Mouse (Mus musculus) right cerebral cortex, adult 2 months (tissue): ENCODE results near the gene Rgs9bp.
"Not testable (repeated sequence)": the region's sequence is repeated elsewhere in the genome, so short reads cannot be mapped to it uniquely, and the experiment has no call there.

Experiments used
- DNase-seq, 2 experiments: peaks; one replicate each; pipeline ENCODE4 v3.0.0; 2021 to 2022; ENCODE audit warnings: low spot score in 2 of 2

Gene Rgs9bp

DNA sequence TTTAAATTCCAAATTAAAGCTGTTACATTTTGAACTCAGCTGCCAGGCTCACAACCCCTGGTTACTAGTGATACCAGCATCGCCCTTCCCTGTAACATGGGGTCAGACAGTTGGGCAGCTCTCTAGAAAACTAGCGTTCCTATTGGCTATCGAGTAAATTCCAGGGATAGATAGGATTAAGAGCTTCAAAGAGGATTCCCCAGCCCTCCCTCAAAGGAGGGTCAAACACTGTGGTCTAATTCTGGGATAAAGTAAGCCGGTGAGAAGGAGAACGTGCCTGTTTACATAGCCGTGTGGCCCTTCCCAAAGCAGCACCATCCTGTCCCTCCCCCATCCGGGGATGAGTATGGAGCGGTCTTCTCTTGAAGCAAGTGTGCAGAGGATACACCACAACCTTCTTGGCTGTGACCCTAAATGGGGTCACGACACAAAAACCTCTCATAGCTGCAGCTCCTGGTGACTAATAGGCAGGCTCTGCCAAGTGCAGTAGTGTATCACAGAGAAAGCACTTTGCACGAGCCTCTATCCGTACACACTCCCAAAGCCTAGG lies 1.8 kb downstream of the Rgs9bp start:
- DNase-seq, result no peak

DNA sequence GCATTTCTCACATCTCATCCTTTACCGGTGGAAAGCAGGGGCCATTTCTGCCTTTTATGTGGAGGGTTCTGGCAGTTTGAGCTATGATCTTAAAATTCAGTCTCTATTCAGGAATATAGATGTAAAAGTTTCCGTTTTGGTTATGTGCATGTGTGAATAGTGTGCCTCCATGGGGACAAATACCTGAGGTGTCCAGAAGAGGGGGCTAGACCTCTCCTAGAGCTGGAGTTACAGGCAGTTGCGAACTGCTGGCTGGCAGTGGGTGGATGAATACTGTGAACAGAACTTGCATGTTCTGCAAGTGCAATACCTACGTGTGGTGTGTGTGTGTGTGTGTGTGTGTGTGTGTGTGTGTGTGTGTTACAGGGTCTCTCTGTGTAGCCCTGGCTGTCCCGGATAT lies 2.7 kb downstream of the Rgs9bp start:
- DNase-seq, result no peak

DNA sequence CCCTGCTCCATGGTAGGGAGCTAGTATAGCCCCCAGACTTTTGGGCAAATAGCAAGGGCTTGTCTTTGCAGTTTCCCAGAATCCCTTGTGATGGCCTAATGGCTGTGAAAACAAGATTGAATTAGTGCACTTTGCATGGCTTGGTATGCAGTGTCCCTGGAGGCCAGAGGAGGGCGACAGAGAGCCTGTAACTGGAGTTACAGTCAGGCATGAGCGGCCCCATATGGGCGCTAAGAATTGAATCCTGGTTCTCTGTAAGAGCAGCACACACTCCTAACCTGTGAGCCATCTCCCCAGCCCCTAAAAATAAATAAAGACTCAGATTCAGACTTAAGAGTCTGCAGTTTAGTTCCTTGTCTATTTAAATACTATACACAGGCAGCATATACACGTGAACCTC lies 5.5 kb downstream of the Rgs9bp start:
- DNase-seq, result no peak

DNA sequence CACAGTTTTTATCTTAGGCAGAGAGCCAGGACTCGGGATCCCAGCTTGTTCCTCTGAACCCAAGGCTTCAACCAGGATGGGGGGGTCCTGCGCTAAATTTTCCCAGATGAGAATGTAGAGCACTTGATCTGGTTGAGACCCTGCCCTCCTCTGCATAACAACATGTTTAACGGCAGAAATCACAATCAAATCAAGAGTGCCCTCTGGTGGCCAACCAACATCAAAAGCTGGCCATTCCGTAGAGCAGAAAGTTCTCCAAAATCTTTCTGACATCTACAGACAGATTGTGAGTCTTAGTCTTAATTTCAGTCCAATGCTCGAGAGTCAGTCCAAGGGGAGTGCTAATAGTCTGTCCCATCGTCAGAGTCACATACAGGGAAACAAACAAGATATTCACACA lies 14.5 kb downstream of the Rgs9bp start:
- not testable (repeated sequence) for DNase-seq

DNA sequence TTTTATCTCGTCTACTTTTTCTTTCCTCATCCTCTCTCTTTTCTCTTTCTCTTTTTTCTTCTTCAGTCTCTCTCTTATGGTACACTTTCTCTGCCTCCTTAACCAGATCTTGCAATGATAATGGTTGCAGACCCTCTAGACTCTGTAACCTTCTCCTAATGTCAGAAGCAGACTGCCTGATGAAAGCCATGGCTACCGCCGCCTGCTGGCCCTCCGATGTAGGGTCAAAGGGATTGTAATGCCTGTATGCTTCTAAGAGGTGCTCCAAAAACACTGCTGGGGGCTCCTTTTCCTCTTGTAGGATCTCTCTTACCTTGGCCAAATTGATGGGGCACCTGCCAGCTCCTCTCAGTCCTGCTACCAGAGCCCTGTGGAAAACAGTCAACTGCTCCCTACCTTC lies 15.7 kb downstream of the Rgs9bp start:
- not testable (repeated sequence) for DNase-seq

DNA sequence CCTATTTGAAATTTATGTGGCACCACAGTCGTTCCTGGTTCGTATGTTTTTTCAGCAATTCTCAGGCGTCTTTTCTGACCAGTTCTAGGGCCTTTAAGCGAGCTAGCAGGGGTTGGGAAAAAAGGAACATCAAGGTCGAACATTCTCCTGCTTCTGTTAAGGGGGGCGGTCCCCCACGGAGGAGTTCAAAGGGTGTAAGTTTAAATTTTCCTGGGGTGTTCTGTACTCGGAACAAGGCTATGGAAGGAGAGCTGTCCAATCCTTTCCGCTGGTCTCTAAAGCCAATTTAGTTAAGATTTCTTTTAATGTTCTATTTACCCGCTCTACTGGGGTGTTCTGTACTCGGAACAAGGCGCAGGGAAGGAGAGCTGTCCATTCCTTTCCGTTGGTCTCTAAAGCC lies 19.4 kb downstream of the Rgs9bp start:
- DNase-seq, result not testable (repeated sequence)

DNA sequence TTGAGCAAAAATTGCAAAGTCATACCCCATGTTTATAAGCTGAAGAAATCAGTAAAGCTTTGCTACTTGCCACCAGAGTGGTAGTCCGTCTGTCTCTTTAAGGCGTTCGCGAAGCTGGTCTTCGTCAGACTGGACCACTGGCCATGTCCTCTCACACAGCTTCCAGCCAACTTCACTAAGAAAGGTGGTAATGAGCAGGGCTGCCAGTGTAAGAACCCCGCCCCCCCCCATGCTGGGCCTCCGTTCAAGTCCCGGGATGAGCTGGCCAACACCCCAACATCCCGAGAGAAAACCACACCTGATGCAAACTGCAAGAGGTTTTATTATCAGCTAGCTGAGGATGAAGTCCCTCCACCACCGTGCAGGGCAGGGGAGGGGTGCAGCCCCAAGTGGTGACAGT lies 20.5 kb downstream of the Rgs9bp start:
- DNase-seq, result not testable (repeated sequence)

DNA sequence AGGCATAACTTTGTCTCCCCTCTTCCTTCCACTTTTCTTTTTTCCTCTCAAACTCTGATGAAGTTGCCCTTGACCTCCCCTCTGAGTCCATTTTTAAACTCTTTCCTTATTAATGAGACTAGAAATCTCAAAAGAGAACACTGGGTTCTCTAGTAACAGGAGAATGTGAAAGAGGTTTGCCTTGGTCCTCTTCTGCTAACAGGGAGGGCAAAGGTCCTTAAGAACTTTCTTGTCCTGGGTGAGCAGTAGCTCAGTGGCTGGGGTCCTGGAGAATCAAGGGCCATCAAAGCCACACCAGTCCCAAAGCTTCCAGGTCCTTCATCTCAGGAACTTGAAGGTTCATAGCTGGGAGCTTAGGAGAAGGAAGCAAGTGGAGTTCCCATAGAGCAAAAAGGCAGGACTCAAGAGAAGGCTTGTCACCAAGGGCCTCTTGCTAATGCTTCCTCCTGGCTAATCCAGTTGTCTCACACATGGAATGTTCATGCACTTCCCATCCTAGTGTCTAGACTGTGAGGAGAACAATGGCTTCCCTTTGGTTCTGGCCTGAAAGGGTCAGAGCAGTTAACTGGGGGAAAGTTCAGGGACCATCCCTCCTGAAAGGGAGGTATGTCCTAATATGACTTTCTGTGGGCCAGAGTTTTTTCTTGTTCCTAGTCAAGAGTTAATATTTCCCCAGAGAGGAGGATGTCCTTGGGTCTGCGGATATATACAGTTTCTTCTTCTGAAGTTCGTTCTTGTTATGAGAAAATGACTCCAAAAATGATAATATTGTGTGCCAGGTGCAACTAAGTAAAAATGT lies 21.1 kb downstream of the Rgs9bp start:
- DNase-seq, result no peak

DNA sequence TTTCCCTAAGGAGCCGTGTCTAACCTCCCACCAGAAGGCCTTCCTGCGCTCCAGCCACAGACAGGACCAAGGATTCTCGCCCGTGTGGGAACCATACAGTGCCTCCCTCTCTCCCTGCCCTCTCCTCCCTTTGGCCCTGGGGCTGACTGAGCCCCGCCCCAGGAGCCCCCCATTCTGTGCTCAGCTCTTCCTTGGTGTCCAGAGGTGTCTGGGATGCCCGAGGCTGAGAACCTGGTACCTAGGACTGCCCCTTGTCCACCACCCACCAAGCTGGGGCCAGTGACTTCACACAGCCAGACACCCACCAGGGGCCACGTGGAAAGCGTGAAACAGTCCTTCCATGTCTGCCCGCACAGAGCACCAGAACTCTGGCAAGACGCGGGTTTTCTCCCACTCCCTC lies 22.3 kb downstream of the Rgs9bp start:
- no peak for DNase-seq

DNA sequence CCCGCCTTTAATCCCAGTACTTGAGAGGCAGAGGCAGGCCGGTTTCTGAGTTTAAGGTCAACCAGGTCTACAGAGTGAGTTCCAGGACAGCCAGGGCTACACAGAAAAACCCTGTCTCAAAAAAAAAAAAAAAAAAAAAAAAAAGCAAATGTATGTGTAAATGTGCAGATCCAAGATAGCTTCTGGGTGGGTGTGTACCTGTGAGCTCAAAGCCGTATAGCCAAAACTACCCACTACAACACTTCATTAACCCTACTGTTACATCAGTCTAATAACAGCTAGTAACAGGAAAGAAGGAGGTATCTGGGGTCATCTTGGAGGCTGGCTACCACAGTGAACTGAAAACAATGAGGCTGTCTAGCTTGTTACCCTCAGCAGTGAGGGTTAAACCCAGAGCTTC lies 25.5 kb downstream of the Rgs9bp start:
- no peak for DNase-seq

DNA sequence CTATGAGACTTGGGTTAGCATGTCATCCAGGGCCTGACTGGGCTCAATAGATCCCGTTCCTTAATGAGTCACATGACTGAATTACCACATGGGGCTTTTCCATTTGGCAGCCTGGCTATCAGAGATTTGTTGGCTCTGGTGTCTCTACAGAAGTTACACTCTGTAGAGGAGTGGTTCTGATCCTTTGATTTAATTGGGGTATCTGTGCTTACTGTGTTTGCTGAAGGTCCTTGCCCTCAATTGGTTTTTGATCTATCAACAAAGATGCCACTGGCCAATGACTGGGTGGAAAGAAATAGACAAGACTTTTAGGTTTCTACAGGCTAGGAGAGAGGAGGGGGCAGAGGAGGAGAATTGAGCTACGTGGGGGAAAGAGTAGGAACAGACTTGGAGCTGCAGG lies 26.7 kb downstream of the Rgs9bp start:
- DNase-seq, result no peak

DNA sequence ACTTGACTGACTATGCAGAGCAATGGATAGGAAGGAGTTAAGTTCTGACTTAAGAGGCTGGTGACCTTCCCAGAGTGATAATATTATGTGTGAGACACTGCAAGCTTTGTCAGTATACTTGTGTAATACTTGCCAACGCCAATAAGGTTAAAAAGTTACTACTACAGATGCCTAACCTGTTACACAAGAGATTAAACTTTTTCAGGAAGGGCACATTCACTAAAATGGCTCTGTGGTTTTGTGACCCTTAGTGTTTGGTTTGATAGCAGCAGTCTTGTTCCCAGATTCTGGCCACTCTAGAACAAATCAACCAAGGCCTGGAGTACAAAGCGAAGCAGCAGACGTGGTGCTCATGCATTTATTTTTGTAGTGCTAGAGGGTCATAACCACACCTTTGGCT lies 27.8 kb downstream of the Rgs9bp start:
- DNase-seq, result no peak

DNA sequence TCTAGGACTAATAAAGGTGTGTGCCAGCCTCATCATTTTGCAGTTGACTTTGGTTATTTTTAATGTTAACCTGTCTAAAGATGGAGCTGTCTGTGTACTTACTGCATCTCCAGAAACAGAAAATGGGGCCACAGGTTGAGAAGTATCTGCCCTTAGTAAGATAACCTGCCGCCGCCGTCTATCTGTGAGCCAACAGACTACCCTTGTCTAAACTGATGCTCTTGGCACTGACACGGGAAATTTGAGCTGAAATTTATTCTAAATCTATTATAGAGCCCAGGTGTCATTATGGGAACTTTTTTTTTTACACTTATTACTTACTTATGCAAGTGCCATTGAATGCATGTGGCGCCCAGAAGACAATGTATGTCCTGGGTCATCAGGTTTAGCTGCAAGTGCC lies 28.5 kb downstream of the Rgs9bp start:
- DNase-seq, result no peak

DNA sequence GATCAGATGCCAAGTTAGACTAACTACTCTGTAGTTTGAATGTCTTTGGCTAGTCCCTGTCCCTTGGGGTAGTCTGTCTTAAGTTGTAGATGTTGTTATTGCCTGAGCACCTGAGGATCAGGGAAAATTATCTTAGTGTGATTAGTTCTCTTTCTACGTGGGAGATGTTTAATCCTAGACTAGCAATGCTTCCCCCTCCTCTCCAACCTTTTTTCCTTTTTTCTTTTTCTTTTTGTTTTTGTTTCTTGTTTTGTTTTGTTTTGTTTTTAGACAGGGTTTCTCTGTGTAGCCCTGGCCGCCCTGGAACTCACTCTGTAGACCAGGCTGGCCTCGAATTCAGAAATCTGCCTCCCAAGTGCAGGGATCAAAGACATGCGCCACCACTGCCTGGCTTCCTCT lies 29.2 kb downstream of the Rgs9bp start, which contains the start of gene Nudt19:
Nudt19 (minus strand) TSS at position 100 of the 399 bp plus-strand sequence.
- DNase-seq, result no peak

DNA sequence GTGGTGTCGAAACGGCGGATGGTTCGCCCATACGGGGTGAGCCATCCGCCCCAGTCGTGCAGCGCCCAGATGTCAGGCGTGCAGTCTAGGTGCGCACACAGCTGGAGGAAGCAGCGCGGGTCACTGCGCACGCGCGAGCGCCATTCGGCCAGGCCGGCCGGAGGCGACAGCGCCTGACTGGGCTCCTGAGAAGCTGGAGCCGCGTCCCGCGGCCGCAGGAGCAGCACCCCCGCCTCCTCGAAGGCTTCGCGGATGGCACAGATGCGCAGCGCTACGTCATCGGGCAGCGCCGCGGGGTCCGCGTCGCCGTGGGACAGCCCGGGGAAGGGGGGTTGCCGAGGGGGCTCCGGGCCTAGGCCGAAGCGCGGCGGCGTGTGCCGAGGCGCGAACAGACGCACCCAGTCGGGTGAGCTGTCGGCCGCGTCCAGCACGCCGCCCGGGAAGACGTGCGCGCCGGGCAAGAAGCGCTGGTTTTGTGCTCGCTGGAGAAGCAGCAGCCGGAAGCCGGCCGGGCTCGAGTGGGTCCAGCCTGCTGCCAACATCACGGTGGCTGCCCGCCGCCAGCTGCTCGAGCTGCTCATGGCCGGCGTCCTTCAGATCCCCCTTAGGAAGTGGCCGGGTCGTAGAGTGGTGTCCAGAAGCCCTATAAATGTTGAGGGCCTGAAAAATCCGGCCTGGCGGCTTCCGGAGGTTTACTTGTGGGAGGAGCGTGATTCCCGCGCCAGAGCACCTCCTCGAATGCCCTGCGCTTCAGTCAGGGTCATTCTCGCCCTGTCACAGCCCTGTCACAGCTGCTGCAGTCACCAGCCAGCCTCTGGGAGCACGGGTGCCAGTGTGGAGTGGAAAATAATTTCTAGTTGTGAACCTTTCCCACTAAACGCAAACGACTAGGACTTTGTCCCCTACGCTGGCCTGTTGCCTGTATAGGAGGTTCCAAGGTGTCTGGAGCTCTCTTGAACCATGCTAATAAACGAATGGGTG lies 29.9 kb downstream of the Rgs9bp start:
- DNase-seq, result peak; percentile 85 to 90

DNA sequence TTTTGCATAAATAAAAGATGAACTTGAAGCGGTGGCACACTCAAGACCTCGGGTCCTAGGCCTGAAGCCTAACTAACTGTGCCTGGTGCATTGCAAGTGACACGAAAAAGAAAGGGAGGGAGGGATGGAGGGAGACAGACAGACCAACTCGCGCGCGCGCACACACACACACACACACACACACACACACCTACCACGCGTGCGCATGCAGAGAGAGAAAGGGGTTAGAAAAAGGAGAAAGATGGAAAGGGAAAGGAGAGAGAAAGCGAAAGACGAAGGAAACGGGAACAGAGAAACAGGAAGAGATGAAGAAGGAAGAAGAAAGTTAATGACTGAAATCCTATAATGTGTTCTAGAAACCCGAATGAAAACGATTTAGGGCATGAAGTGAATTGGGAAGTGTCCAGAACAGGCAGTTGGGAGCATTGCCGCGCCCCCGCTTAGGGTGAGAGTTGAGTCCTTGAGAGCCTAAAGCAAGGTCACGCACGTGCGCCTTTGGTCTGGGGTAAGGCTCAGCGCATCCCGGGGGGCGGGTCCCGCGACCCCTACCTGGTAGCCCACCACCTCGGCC lies 30.7 kb downstream of the Rgs9bp start:
- peak; percentile 49 to 58 for DNase-seq

DNA sequence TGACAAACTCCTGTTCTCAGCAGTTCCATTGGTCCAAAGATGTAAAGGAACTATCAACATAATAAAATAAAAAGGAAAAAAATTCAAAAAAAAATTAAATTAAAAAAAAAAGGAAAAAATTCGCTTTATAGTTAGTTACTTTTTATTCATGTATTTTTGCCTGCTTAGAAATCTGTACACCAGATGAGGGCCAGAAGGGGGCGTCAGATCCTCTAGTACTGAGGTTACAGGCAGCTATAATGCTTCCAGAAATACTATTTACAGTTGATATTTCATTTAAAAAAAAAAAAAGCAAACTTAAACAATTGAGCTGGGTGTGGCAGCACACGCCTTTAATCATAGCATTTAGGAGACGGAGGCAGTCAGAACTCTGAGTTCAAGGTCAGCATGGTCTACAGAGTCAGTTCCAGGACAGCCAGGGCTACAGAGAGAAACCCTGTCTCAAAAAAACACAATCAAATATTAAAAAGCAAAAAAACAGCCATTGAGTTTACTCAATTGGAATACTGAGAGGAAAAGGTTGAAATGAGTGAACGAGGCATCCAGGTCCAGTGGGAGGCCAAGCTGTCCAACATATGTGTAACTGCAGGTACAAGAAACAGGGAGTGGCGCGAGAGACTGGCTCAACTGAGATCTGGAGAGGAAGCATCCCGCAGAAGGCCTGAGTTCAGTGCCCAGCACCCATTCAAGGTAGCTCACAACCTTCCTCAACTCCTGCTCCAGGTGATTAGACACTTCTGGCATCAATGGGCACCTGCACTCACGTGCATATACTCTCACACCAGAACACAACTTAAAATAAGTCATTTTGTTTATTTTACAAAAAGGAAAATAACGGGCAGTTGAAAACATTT lies 31.4 kb downstream of the Rgs9bp start:
- peak; percentile 45 to 49 for DNase-seq

DNA sequence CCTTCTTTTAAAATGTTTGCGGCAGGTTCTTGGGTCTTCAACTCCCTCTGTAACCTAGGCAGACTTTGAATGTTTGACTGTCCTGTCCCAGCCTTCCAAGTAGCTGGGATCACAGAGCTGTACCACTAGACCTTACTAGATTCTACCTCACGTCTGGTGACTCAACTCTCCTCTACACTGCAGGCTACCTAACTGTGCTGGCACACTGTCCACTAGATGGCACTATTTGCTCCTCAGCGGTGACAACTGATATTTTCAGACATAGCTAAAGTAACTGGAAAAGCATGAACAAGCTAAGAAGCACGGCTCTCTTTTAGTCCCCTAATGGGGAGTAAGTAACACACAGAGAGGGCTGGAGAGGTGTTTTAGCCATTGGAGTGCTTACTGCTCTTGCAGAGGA lies 39.5 kb downstream of the Rgs9bp start:
- DNase-seq, result peak; percentile 64 to 71

DNA sequence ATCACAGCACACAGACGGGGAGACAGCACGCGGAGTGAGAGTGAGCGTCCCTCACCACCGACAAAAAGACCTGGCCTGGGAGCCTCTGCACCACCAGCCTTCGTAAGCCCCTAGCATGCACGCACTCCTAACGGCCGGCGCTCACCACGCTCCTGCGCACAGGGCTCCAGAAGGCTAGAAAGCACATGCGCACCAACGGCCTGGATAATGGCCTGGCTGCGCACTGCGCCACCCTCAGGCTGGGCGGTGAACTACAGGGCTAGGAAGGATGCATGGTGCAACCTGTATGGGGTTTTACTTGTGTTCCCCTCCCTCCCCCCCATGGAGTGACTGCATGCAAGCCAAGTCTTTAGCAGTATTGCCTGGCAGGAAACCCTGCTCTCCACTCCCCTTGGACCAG lies 47.8 kb downstream of the Rgs9bp start, which contains the start of gene Tdrd12:
Tdrd12 (minus strand) TSS at position 184 of the 400 bp plus-strand sequence.
- no peak for DNase-seq

DNA sequence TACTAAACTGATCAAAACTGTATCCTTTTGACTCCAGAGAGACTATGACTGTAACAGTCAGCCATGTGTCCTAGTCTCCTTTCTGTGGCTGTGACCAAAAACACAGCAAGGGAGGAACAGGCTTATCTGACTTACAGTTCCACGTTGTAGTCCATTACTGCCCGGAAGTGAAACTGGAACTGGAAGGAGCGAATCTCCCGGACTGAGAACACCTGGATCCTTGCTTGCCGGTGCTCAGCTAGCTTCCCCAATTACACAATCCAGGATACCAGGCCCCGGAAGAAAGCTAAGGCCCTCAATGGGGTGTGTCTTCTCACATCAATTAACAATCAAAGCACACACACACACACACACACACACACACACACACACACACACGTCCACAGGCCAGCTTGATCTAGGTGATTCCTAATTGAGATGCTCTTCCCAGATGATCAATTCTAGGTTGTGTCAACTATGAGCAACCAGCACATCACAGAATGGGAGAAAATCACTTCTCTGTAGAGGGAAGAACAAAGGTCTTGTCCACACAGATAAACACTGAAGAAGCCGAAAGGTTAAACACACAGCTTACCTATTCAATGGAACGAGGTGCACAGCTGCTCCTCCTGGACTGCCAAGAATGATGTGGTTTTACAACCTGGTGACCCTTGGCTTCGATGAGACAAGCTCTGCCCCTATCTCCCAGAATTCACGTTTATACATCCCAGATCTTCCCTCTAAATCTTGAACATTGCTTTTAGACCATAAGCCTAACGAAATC lies 49.5 kb downstream of the Rgs9bp start:
- DNase-seq, result no peak
